Mouse (Mus musculus): ENCODE data around the gene Ints14.

The Ints14 gene

GRCm38 (mm10) chr9:64960117-64960977, at the start of gene Ints14:
TSS of gene Ints14 (plus strand) at chr9:64960905.
- peak; percentile 95 for DNase-seq (ENCODE audit: low spot score)

- no peak for DNase-seq (ENCODE audit: low spot score)
These were observed 47.3 kb upstream of the Ints14 start for GRCm38 (mm10) chr9:64913406-64913805.

- no peak for DNase-seq (ENCODE audit: low spot score)
These were observed 46.7 kb upstream of the Ints14 start for GRCm38 (mm10) chr9:64913973-64914372.

GRCm38 (mm10) chr9:64914629-64915028, 46.1 kb upstream of the Ints14 start:
- DNase-seq (ENCODE audit: low spot score) = peak; percentile 22

- DNase-seq (ENCODE audit: low spot score) = peak; percentile 62
These were observed 42.1 kb upstream of the Ints14 start for GRCm38 (mm10) chr9:64918560-64918959.

- DNase-seq (ENCODE audit: low spot score) = no peak
These were observed 34.9 kb upstream of the Ints14 start for GRCm38 (mm10) chr9:64925771-64926170.

GRCm38 (mm10) chr9:64926201-64926991, 34.3 kb upstream of the Ints14 start:
- DNase-seq (ENCODE audit: low spot score) = no peak

GRCm38 (mm10) chr9:64930256-64930655, 30.4 kb upstream of the Ints14 start:
- DNase-seq (ENCODE audit: low spot score) = no peak

GRCm38 (mm10) chr9:64931751-64932610, 28.7 kb upstream of the Ints14 start:
- DNase-seq (ENCODE audit: low spot score) = no peak

- no peak for DNase-seq (ENCODE audit: low spot score)
These were observed 26.5 kb upstream of the Ints14 start for GRCm38 (mm10) chr9:64934015-64934754.

- DNase-seq (ENCODE audit: low spot score) = peak; percentile 67
These were observed 24.2 kb upstream of the Ints14 start for GRCm38 (mm10) chr9:64936508-64936907.

GRCm38 (mm10) chr9:64937491-64937890, 23.2 kb upstream of the Ints14 start:
- DNase-seq (ENCODE audit: low spot score) = no peak

- DNase-seq (ENCODE audit: low spot score) = no peak
These were observed 22.2 kb upstream of the Ints14 start for GRCm38 (mm10) chr9:64938535-64938934.

- no peak for DNase-seq (ENCODE audit: low spot score)
These were observed 21.4 kb upstream of the Ints14 start for GRCm38 (mm10) chr9:64939281-64939680.

- DNase-seq (ENCODE audit: low spot score) = no peak
These were observed 20.9 kb upstream of the Ints14 start for GRCm38 (mm10) chr9:64939790-64940189.

GRCm38 (mm10) chr9:64940731-64941346, 19.9 kb upstream of the Ints14 start:
- DNase-seq (ENCODE audit: low spot score) = no peak

- no peak for DNase-seq (ENCODE audit: low spot score)
These were observed 19.1 kb upstream of the Ints14 start for GRCm38 (mm10) chr9:64941650-64942049.

GRCm38 (mm10) chr9:64943997-64944396, 16.7 kb upstream of the Ints14 start:
- no peak for DNase-seq (ENCODE audit: low spot score)

- no peak for DNase-seq (ENCODE audit: low spot score)
These were observed 13.1 kb upstream of the Ints14 start for GRCm38 (mm10) chr9:64947483-64948095.

GRCm38 (mm10) chr9:64951161-64951657, 9.5 kb upstream of the Ints14 start, which contains the start of gene Slc24a1:
TSS of gene Slc24a1 (minus strand) at chr9:64951607.
- no peak for DNase-seq (ENCODE audit: low spot score)

Measured in T-cell, adult 2 months (primary cell).